Mouse (Mus musculus): ENCODE measurements around the gene Ube2n. TPM values are rescaled to one million over a fixed set of nuclear protein-coding genes. Genes with fewer than 3 reads are reported as not detected.

Ube2n gene
- polyA plus RNA-seq, 1 experiment from 2014 or later = 348 TPM

DNA sequence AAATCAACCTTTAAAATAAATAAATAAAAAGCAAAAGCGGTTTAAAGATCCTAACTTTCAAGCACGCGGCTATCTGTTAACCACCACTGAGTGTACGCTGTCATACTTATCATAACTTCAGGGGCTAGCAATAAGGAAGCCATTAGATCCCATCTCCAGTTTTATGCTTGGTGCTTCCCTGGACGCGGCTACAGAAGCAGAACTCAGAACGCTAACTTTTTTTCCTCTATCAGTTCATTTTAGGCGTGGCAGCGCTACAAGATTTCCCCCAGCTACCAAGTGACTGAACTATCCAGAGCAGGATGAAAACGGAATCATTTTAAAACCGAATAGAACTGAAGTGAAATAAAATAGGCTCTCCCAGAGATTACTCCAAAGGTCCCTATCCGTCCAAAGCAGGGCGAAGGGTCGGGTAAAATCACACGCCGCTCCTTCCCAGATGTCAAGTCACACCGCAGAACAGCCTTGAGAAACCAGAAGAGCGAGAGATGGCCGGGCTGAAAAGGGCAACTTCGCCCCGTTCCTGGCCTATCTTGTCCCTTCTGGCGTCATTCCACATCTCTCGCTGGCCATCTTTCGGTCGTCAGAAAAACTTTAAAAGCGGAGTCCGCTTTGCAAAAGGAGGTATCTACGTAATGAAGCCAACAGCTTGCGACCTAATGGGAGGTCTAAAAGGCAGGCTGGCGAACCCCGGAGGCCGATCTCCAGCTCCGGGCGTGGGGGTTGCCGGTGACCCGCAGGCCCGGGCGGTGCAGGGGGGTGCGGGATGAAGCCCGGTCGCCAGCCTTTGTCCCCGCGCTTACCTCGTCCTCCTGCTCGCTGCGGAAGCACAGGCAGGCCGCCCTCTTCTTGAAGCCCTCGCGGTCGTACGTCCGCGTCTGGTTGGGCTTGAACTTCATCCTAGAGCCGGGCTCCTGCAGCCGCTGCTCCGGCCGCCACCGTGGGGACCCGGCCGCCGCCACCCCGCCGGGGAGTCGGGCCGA, 48.2 kb downstream of the Ube2n start:
- no peaks in the 10 kb centered on the region for H3K36me3 ChIP-seq (replicated peaks)
- peak overlapping the region; percentile 86 for H3K4me3 ChIP-seq
- no peaks in the 10 kb centered on the region for H3K9me3 ChIP-seq
- peaks cover 22% of the 10 kb centered on the region for H3K4me1 ChIP-seq
- peak overlapping the region; percentile 64 for H3K9ac ChIP-seq
- H3K27ac ChIP-seq = peak overlapping the region; percentile 92
- peak overlapping the region; percentile 81 for H3K4me2 ChIP-seq
- under 1% methylated on average over 65 of the region's 65 CpGs for WGBS
- peak; percentile 75 for ATAC-seq (replicated peaks)
- H3K27me3 ChIP-seq (replicated peaks) = no peaks in the 10 kb centered on the region

DNA sequence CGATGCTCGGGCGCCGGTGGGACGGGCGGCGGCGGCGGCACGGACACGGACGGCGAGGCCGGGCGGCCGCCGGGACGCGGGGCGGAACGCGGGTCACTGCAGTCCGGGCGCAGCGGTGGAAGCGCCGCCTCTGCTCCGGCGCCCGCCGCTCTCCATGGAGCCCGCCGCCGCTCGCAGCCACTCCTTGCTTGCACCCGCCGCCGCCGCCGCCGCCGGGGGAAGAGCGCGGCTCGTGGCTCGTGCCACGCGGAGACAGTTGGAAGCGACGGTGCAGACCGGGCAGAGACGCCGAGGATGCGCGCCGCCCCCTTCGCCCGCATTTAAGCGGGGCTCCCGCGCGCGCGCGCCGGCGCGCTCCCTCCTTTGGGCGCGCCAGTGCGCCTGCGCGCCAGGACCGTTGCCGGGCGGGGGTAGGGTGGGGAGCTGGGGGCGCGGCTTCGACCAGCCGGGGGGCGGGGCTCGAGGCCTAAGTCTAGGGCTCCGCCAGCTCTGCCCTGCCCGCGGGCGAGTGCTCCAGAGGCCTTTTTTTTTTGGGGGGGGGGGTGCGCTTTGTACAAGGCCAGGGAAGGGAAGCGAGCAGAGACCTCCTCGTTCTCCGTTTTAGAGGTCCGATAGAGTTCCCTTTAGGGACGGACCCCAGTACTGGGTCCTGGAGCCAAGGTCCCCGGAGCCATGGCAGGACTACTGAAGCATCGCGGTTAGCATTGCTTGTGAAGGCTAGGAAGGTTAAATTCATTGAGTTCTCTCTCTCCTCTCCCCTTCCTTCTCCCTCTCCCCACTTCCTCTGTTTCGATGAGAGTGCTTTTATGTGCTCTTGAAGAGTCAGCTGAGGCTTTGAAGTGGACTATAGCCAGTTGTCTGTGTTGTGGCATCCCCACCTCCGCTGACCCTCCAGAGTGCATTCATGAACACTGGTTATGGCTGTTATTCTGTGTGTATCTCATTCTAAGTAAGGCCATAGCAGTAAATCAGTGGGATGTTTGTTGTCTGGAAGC, 49.2 kb downstream of the Ube2n start, which contains the start of gene Nudt4:
TSS of gene Nudt4 (minus strand) at position 296 of the 995 bp plus-strand sequence.
- peak within 1 kb of the TSS; percentile 81 for H3K4me2 ChIP-seq
- H3K9me3 ChIP-seq = no peaks in the 10 kb centered on the region
- peak; percentile 93 for ATAC-seq (replicated peaks)
- 2% methylated on average over 68 of the region's 97 CpGs for WGBS
- H3K9ac ChIP-seq = peak within 1 kb of the TSS; percentile 64
- H3K27me3 ChIP-seq (replicated peaks) = no peaks in the 10 kb centered on the region
- peaks cover 22% of the 10 kb centered on the region for H3K4me1 ChIP-seq
- H3K27ac ChIP-seq = peak within 1 kb of the TSS; percentile 92
- peak within 1 kb of the TSS; percentile 86 for H3K4me3 ChIP-seq
- H3K36me3 ChIP-seq (replicated peaks) = no peaks in the 10 kb centered on the region

DNA sequence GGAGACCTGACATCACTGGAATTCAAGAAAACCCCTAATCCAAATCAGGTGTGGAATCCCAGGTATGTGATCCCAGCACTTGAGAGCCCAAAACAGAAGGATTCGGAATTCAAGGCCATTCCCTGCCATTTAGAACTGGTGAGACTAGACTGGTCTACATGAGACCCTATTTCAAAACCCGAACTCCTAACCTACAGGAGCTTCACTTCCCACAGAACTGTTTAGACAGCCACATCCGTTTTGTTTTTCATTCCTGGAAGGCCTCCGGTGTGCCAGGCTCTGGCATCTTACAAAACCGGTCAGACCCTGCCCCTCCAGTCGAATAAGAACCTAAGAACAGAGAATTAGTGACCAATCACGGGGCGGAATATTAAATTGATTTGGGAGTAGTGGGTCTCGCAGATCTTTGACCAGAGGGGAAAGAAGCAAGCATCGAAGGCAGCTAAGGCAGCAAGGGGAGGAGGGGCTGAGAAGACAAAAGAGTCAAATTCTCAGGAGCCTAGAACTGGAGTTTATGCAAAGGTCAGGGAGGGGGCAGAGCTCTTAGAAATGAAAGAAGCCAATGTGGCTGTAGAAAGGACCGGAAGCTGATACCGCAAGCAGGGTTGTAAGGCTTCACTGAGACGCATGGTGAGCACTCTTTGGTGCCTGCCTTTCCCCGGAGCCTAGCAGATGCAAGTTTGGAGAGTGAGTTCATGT, 50.4 kb downstream of the Ube2n start:
- no peaks in the 10 kb centered on the region for H3K9me3 ChIP-seq
- H3K36me3 ChIP-seq (replicated peaks) = no peaks in the 10 kb centered on the region
- no peaks in the 10 kb centered on the region for H3K27me3 ChIP-seq (replicated peaks)
- H3K4me3 ChIP-seq = no peak overlapping the region
- no peak overlapping the region for H3K27ac ChIP-seq
- H3K9ac ChIP-seq = no peak overlapping the region
- 33% methylated on average over 14 of the region's 14 CpGs for WGBS
- no peak for ATAC-seq (replicated peaks)
- H3K4me1 ChIP-seq = peaks cover 22% of the 10 kb centered on the region
- H3K4me2 ChIP-seq = no peak overlapping the region

DNA sequence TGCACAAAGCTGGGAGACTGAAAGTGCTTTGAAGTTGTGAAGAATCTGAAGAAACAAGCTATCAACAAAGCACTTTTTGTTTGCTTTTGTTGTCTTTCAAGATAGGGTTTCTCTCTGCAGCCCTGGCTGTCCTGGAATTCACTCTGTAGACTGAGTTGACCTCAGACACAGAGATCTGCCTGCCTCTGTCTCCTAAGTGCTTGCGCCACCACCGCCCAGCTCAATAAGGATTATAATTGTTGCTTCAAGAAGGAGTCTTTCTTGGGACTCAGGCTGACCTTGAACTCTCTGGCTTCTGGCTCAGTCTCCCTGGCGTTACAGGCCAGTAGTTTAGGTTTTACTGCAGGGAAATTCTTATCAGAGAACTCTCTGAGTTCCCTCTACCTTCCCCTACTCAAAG, 51.8 kb downstream of the Ube2n start:
- Histone ChIP-seq H3K9me3 (no peaks in the 10 kb centered on the region), H3K27ac (no peak overlapping the region), H3K27me3 (replicated peaks) (no peaks in the 10 kb centered on the region), H3K9ac (no peak overlapping the region), H3K4me2 (no peak overlapping the region), H3K36me3 (replicated peaks) (no peaks in the 10 kb centered on the region), H3K4me3 (no peak overlapping the region), H3K4me1 (peaks cover 15% of the 10 kb centered on the region)
- ATAC-seq (replicated peaks) = no peak
- 85% methylated on average over 3 of the region's 3 CpGs for WGBS

DNA sequence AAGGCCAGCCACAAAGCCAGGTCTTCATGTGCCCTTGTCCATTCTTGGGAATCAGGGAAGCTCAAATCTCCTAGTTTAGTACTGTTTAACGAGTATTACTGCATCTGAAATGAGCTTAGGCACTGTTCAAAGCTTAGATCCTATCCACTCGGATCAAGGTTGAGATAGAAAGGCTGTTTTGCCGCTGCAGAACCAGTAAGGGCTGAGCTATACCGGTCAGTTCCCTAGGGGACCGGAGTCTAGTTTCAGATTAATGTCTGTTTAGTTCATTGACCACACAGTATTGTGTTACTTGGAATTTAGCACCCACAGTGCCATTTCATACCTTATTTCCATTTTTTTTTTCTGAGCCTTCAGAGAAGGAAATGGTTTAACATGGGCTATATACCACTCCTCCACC, 52.6 kb downstream of the Ube2n start:
- 65% methylated on average over 5 of the region's 5 CpGs for WGBS
- H3K9me3 ChIP-seq = no peaks in the 10 kb centered on the region
- H3K9ac ChIP-seq = no peak overlapping the region
- no peak overlapping the region for H3K4me2 ChIP-seq
- no peak overlapping the region for H3K4me3 ChIP-seq
- no peak for ATAC-seq (replicated peaks)
- H3K27ac ChIP-seq = no peak overlapping the region
- H3K36me3 ChIP-seq (replicated peaks) = no peaks in the 10 kb centered on the region
- H3K4me1 ChIP-seq = peaks cover 8% of the 10 kb centered on the region
- no peaks in the 10 kb centered on the region for H3K27me3 ChIP-seq (replicated peaks)

DNA sequence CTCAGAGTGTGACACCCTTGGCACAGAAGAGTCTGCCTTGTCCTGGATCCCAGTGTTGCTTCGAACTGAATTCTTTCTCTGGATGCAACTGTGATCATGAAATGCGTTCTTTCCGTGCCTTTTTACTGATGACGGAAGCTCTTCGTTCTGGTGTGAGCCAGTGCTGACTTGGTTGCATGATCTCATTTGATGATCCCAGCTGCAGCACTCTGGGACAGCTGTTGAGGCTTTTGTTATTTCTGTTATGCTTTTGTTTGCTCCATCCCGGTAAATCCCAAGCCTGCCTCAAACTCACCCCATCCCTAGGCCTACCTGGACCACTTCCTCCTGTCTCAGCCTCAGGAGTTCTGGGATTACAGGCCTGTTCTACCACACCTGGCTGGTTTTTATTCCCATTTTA, 53.1 kb downstream of the Ube2n start:
- no peak for ATAC-seq (replicated peaks)
- Histone ChIP-seq H3K27ac (no peak overlapping the region), H3K4me1 (peaks cover 4% of the 10 kb centered on the region; the same call in 1 of the 2 replicates), H3K27me3 (replicated peaks) (no peaks in the 10 kb centered on the region), H3K36me3 (replicated peaks) (no peaks in the 10 kb centered on the region), H3K9me3 (no peaks in the 10 kb centered on the region), H3K4me2 (no peak overlapping the region), H3K4me3 (no peak overlapping the region), H3K9ac (no peak overlapping the region)
- WGBS = 76% methylated on average over 6 of the region's 6 CpGs

DNA sequence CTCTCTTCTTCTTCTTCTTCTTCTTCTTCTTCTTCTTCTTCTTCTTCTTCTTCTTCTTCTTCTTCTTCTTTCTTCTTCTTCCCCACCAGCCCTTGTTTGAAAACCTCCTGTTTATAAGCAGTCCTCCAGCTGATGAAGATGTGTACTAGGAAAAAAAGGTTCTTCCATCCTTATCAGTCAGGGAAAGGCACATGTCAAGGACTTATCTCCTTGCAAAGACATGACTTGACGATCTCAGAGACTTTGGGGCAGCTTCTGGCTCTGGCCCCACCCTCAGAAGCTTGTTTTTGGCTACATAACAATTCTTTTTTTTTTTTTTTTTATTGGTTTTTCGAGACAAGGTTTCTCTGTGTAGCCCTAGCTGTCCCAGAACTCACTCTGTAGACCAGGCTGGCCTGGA, 54.5 kb downstream of the Ube2n start:
- Histone ChIP-seq H3K9ac (no peak overlapping the region), H3K4me3 (no peak overlapping the region), H3K9me3 (no peaks in the 10 kb centered on the region), H3K27me3 (replicated peaks) (no peaks in the 10 kb centered on the region), H3K36me3 (replicated peaks) (no peaks in the 10 kb centered on the region), H3K27ac (no peak overlapping the region), H3K4me1 (peaks cover 2% of the 10 kb centered on the region; the same call in 1 of the 2 replicates), H3K4me2 (no peak overlapping the region)
- 73% methylated on average over 2 of the region's 2 CpGs for WGBS
- ATAC-seq (replicated peaks) = no peak

DNA sequence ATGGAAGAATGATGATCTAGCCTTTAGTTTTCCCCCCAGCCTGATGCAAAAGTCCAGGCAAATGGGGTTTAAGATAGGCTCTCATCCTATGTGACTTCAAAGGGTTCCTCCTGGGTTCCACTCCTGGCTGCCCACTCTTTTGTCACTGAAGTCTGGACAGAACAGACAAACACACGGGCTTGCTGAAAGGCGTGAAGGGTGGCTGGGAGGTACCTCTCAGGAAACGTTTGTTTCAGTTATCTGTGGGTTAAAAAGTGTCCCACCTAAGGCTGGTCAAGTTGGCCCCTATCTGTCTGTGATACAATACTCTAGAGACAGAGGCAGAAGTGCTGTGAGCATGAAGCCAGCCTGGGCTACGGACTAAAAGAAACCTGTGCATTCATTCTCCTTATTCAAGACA, 60.0 kb downstream of the Ube2n start:
- H3K36me3 ChIP-seq (replicated peaks) = no peaks in the 10 kb centered on the region
- H3K9ac ChIP-seq = no peak overlapping the region
- H3K27ac ChIP-seq = no peak overlapping the region
- no peak for ATAC-seq (replicated peaks)
- WGBS = 83% methylated on average over 4 of the region's 4 CpGs
- no peak overlapping the region for H3K4me3 ChIP-seq
- H3K27me3 ChIP-seq (replicated peaks) = no peaks in the 10 kb centered on the region
- H3K4me2 ChIP-seq = no peak overlapping the region
- no peaks in the 10 kb centered on the region for H3K9me3 ChIP-seq
- 0 out of 2 replicates have a peak, but pooled peaks cover 8% of the 10 kb centered on the region for H3K4me1 ChIP-seq

DNA sequence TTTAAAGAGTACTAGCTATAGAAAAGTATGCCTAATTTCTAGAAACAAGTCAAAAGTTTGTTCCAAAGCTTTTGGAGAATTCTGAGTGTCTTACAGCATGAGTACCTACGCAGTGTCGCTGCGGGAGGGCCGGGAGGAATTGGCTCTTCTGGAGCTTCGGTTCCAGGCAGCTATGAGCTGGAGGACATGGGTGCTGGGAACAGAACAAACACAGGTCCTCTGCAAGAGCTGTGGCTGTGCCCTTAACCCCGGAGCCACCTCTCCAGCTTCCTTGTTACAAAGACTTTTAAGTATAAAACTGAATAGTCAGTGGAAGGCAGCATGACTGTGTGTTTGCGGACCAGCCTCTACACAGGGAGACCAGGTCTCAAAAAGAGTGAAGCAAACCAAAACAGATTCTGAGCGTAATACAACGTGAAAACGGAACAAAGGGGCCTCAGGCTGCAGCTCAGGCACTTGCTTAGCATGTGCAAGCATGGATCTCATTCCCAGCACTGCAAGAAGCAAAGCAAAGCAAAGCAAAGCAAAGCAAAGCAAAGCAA, 61.0 kb downstream of the Ube2n start:
- H3K27me3 ChIP-seq (replicated peaks) = no peaks in the 10 kb centered on the region
- no peaks in the 10 kb centered on the region for H3K9me3 ChIP-seq
- no peak overlapping the region for H3K9ac ChIP-seq
- no peak overlapping the region for H3K27ac ChIP-seq
- H3K4me1 ChIP-seq = 0 out of 2 replicates have a peak, but pooled peaks cover 8% of the 10 kb centered on the region
- H3K4me2 ChIP-seq = no peak overlapping the region
- no peaks in the 10 kb centered on the region for H3K36me3 ChIP-seq (replicated peaks)
- WGBS = 69% methylated on average over 10 of the region's 10 CpGs
- ATAC-seq (replicated peaks) = no peak
- no peak overlapping the region for H3K4me3 ChIP-seq

DNA sequence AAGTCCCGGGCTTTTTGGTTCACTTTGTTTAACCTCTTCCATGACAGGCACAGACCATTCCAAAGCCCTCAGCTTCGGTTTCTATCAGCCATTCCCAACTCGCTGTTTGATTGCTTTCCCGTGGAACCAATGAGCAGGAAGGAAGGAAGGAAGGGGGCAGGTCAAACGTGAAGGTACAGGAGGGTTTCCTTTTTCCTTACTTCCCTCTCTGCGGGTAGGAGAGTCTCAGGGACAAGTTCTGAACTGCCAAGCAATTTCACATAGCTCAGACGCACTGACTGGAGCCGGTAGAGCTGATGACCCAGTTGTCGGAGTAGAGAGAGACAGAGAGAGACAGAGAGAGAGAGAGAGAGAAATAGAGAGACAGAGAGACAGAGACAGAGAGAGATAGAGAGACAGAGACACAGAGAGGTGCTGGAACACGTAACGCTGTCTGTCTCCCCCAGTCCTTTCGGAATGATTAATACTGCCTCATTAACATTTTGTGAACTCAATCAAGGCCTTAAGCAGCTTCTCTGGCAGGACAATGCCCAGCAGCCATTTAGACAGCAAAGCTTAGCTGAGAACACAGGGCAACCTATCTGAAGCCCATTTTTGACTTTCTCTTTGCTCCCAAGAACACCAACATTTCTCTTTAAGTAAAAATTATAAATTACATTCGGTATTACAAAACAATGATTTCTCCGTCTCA, 62.1 kb downstream of the Ube2n start:
- no peak for ATAC-seq (replicated peaks)
- Histone ChIP-seq H3K9me3 (no peaks in the 10 kb centered on the region), H3K27me3 (replicated peaks) (no peaks in the 10 kb centered on the region), H3K9ac (no peak overlapping the region), H3K36me3 (replicated peaks) (no peaks in the 10 kb centered on the region), H3K27ac (no peak overlapping the region), H3K4me2 (peak overlapping the region; percentile 3; the same call in 1 of the 2 replicates), H3K4me3 (no peak overlapping the region), H3K4me1 (0 out of 2 replicates have a peak, but pooled peaks cover 8% of the 10 kb centered on the region)
- 49% methylated on average over 14 of the region's 14 CpGs for WGBS

DNA sequence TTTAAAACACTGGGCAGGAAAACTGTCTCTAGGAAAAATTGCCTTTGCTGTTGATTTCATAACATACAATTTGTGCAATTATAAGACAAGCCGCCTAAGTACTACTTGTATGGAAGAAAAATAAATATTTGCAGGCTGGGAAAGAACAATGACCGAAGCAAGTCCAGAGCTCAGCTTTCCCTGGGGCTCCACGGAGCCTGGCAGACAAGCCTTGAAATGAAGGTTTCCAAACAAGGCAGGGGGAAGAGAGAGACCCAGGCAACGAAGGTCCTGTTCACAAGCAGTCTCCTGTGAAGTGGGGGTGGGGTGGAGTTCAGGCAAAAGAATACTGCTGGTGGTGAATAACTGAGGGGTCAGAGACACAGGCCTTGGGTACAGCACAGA, 62.6 kb downstream of the Ube2n start:
- Histone ChIP-seq H3K36me3 (replicated peaks) (no peaks in the 10 kb centered on the region), H3K4me3 (no peak overlapping the region), H3K9me3 (no peaks in the 10 kb centered on the region), H3K27me3 (replicated peaks) (no peaks in the 10 kb centered on the region), H3K9ac (no peak overlapping the region), H3K4me2 (no peak overlapping the region), H3K27ac (no peak overlapping the region), H3K4me1 (0 out of 2 replicates have a peak, but pooled peaks cover 8% of the 10 kb centered on the region)
- WGBS = 31% methylated on average over 4 of the region's 4 CpGs
- ATAC-seq (replicated peaks) = no peak

Data from midbrain, embryonic 15.5 days (tissue).